Mouse (Mus musculus): ENCODE measurements at regions not wholly inside any gene's neighbourhood (a gene's known extent, or its start where the extent isn't known, plus 50 kb on each side); places are given as distances from the start of the nearest gene placed in this dataset.

DNA sequence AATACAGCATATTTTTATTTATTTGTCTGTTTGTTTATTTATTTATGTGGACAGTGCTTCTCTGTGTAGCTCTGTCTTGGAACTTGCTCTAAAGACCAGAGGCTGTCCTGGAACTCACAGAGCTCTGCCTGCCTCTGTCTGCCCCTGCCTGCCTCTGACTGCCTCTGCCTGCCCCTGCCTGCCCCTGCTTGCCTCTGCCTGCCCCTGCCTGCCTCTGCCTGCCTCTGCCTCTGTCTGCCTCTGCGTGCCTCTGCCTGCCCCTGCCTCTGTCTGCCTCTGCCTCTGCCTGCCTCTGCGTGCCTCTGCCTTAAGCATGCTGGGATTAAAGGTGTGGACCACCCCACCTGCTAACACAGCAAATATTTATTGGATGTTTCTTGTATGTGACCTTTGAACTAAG lies 96.2 kb upstream of the Mdm1 start:
- TF ChIP-seq FLI1 (IDR thresholded peaks at IDR 0.05; ENCODE audit: low read length): no peak
- TF ChIP-seq GATA1 (IDR thresholded peaks at IDR 0.05; ENCODE audit: borderline replicate concordance, low read length): no peak
